Mouse (Mus musculus) fat pad, adult 2 months (tissue): ENCODE data around the gene Stradb.

ENCODE experiments used
- DNase-seq: peaks from one replicate; pipeline ENCODE4 v3.0.0-alpha.2; 2011; ENCODE audit warnings: low read depth, low spot score; ENCODE audit errors: extremely low read depth

The Stradb gene

GRCm38 (mm10) chr1:58959682-58960081, 13.6 kb upstream of the Stradb start:
- no peak for DNase-seq

GRCm38 (mm10) chr1:58961152-58961893, 12.0 kb upstream of the Stradb start:
- no peak for DNase-seq

- DNase-seq, result no peak
These were observed 10.9 kb upstream of the Stradb start for GRCm38 (mm10) chr1:58962418-58962817.

GRCm38 (mm10) chr1:58962865-58963264, 10.5 kb upstream of the Stradb start:
- DNase-seq, result no peak

- no peak for DNase-seq
These were observed 5.8 kb upstream of the Stradb start for GRCm38 (mm10) chr1:58967534-58967933.

- DNase-seq, result no peak
These were observed 3.3 kb upstream of the Stradb start for GRCm38 (mm10) chr1:58970054-58970453.

GRCm38 (mm10) chr1:58971097-58971496, 2.2 kb upstream of the Stradb start:
- no peak for DNase-seq

GRCm38 (mm10) chr1:58972851-58973365, 414 bp upstream of the Stradb start:
- no peak for DNase-seq

- DNase-seq, result no peak
These were observed 9.0 kb downstream of the Stradb start for GRCm38 (mm10) chr1:58982276-58982675.

- DNase-seq, result no peak
These were observed 11.3 kb downstream of the Stradb start for GRCm38 (mm10) chr1:58984586-58984985.

GRCm38 (mm10) chr1:58993144-58993543, 19.8 kb downstream of the Stradb start:
- DNase-seq, result no peak

GRCm38 (mm10) chr1:58993723-58994122, 20.4 kb downstream of the Stradb start:
- DNase-seq, result no peak

- DNase-seq, result no peak
These were observed 22.0 kb downstream of the Stradb start for GRCm38 (mm10) chr1:58995313-58995712.

GRCm38 (mm10) chr1:59009250-59009649, 35.9 kb downstream of the Stradb start:
- DNase-seq, result peak; percentile 4

GRCm38 (mm10) chr1:59021556-59021955, 48.2 kb downstream of the Stradb start:
- no peak for DNase-seq

- DNase-seq, result no peak
These were observed 64.4 kb downstream of the Stradb start for GRCm38 (mm10) chr1:59037723-59038122.
